Mouse (Mus musculus) liver, embryonic 14.5 days (tissue): ENCODE data around the gene Itpr1.

Experiments used
- CTCF ChIP-seq: IDR thresholded peaks from 2 replicates; pipeline ENCODE4 v1.5.1; 2016; ENCODE audit warnings: antibody characterized with exemption, low read depth, control low read depth
- EP300 ChIP-seq: IDR thresholded peaks from 2 replicates; pipeline ENCODE4 v1.6.1; 2016; ENCODE audit warnings: antibody characterized with exemption, low read depth

DNA sequence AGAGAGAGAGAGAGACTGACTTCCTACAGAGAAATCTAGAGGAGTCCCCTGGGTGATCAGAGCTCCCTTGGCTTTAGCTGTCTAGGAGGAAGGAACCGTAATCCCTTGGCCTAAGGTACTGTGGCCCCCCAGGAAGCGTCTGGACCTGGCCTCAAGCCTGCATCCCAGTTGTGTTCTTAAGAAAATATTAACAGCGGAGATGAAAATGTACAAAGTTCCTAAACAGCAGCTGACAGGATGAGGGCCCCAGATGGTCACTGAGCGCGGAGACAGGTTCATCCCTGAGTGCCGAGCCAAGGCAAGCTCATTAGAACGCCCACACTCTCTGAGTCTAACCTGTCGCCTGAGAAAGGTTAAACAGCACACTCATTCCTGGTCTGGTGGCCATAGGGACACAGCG is 300.1 kb downstream of the Itpr1 start:
- TF ChIP-seq CTCF (no peak), EP300 (no peak)
